Mouse (Mus musculus) forebrain, embryonic 16.5 days (tissue): Measurements from ENCODE around the gene Vmn1r103. TPM values are rescaled to one million over a fixed set of nuclear protein-coding genes. Genes with fewer than 3 reads are reported as not detected.
"Not testable (repeated sequence)": the region's sequence is repeated elsewhere in the genome, so short reads cannot be mapped to it uniquely, and the experiment has no call there.

Experiments used
- ATAC-seq: fragments of 200-750 bp; cut with Nextera tagmentation; 2 replicates; pipeline ENCODE4 v1.8.0; 2017; ENCODE audit warnings: mild to moderate bottlenecking, moderate library complexity
- H3K27ac ChIP-seq: fragments of 300-500 bp; sonication (generic); 2 replicates; pipeline ENCODE4 v1.5.1; 2014; ENCODE audit warnings: low read length, control low read depth
- H3K27me3 ChIP-seq: fragments of 300-500 bp; sonication (generic); replicated peaks from 2 replicates; pipeline ENCODE4 v1.6.1; 2014; ENCODE audit warnings: low read length; ENCODE audit not compliant: control insufficient read depth, insufficient read depth
- H3K36me3 ChIP-seq: fragments of 300-500 bp; sonication (generic); 2 replicates; pipeline ENCODE4 v1.6.1; 2014; ENCODE audit not compliant: control insufficient read depth, insufficient read depth
- H3K4me1 ChIP-seq: fragments of 300-500 bp; sonication (generic); replicated peaks from 2 replicates; pipeline ENCODE4 v1.6.1; 2014; ENCODE audit warnings: low read length; ENCODE audit not compliant: control insufficient read depth, insufficient read depth
- H3K4me2 ChIP-seq: fragments of 300-500 bp; sonication (generic); 2 replicates; pipeline ENCODE4 v1.6.1; 2014; ENCODE audit warnings: mild to moderate bottlenecking, low read length, control low read depth
- H3K4me3 ChIP-seq: fragments of 300-500 bp; sonication (generic); replicated peaks from 2 replicates; pipeline ENCODE4 v1.5.1; 2014; ENCODE audit warnings: mild to moderate bottlenecking, low read length, control low read depth
- H3K9ac ChIP-seq: fragments of 300-500 bp; sonication (generic); replicated peaks from 2 replicates; pipeline ENCODE4 v1.6.1; 2014; ENCODE audit warnings: low read depth, low read length, control low read depth
- H3K9me3 ChIP-seq: fragments of 300-500 bp; sonication (generic); 2 replicates; pipeline ENCODE4 v1.6.1; 2016; ENCODE audit warnings: low read length; ENCODE audit not compliant: control insufficient read depth
- WGBS: fragments of 180-500 bp; shearing (Covaris S2); extraction: QIAGEN DNeasy Blood & Tissue Kit; methylation state at CpG from one replicate; pipeline ENCODE4 v1.1.7; 2014; 5-methylcytosine and 5-hydroxymethylcytosine counted together
- polyA plus RNA-seq: library from polyadenylated mRNA; unstranded; fragments of >200 nt; fragmentation: Nextera tagmentation; extraction: Ambion mirVana; gene quantifications from 2 replicates; pipeline ENCODE4 v1.2.1, GENCODE M21; 2015

Gene Vmn1r103
- polyA plus RNA-seq = not detected in 2 replicates

GRCm38 (mm10) chr7:20510434-20510833 is at the start of gene Vmn1r103:
Vmn1r103 (minus strand) TSS chr7:20510534.
- H3K4me1 ChIP-seq, H3K36me3 ChIP-seq, ATAC-seq, H3K9ac ChIP-seq, H3K27me3 ChIP-seq, H3K4me2 ChIP-seq, H3K9me3 ChIP-seq, H3K27ac ChIP-seq, H3K4me3 ChIP-seq: not testable (repeated sequence)
- no CpG with 5 or more reads among the region's 3 CpGs for WGBS

GRCm38 (mm10) chr7:20545657-20546056 is 35.3 kb upstream of the Vmn1r103 start, which contains the start of gene Gm5726:
Gm5726 (minus strand) TSS chr7:20545757.
- not testable (repeated sequence) for H3K9ac ChIP-seq, H3K36me3 ChIP-seq, H3K4me3 ChIP-seq, H3K27me3 ChIP-seq, ATAC-seq, H3K4me1 ChIP-seq, H3K9me3 ChIP-seq, H3K27ac ChIP-seq, H3K4me2 ChIP-seq
- no CpG with 5 or more reads among the region's 1 CpGs for WGBS

- H3K27me3 ChIP-seq, ATAC-seq, H3K9ac ChIP-seq, H3K36me3 ChIP-seq, H3K27ac ChIP-seq, H3K4me1 ChIP-seq, H3K9me3 ChIP-seq, H3K4me3 ChIP-seq, H3K4me2 ChIP-seq: not testable (repeated sequence)
- WGBS = no CpG with 5 or more reads among the region's 3 CpGs
Observed at GRCm38 (mm10) chr7:20533537-20533936, 23.2 kb upstream of the Vmn1r103 start, which contains the start of gene Vmn1r104. Vmn1r104 (plus strand) TSS chr7:20533837.

DNA sequence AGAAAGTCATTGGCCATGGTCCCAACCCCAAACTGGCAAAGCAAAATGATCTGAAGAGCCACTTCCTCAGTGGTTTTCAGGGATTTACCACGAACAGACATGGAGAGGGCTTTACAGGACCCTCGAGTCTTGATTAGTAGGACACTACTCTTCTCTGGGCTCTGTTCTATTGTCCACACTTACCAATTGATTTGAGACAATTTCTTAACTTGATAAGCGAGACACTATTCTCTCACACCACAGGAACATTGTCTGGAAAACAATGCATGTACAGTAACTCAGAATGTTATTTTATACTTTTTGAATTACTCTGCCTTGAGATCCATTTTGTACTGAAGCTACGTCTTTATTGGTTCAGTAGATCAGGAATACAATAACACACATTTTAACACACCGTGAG is 35.5 kb downstream of the Vmn1r103 start, which contains the start of gene Gm10670:
TSS of gene Gm10670 (minus strand) at position 101 of the 400 bp plus-strand sequence.
- not testable (repeated sequence) for H3K4me3 ChIP-seq, H3K27ac ChIP-seq, H3K27me3 ChIP-seq, ATAC-seq, H3K9me3 ChIP-seq, H3K4me2 ChIP-seq, H3K4me1 ChIP-seq, H3K9ac ChIP-seq, H3K36me3 ChIP-seq
- no CpG with 5 or more reads among the region's 5 CpGs for WGBS

Other genes with a start within 250 kb of the Vmn1r103 start
- gene Gm5890, start 247.7 kb downstream of the Vmn1r103 start, polyA plus RNA-seq = not detected in 2 replicates
- not detected in 2 replicates for gene Gm4133, start 176.5 kb downstream of the Vmn1r103 start, polyA plus RNA-seq
- not detected in 2 replicates for gene Gm5728, start 135.1 kb downstream of the Vmn1r103 start, polyA plus RNA-seq
- gene Vmn1r100, start 92.6 kb downstream of the Vmn1r103 start, polyA plus RNA-seq = not detected in 2 replicates
- not detected in 2 replicates for gene Vmn1r101, start 67.9 kb downstream of the Vmn1r103 start, polyA plus RNA-seq
- not detected in 2 replicates for gene Gm10670, start 35.6 kb downstream of the Vmn1r103 start, polyA plus RNA-seq
- not detected in 2 replicates for gene Vmn1r104, start 23.3 kb upstream of the Vmn1r103 start, polyA plus RNA-seq
- not detected in 2 replicates for gene Gm5726, start 35.2 kb upstream of the Vmn1r103 start, polyA plus RNA-seq
- not detected in 2 replicates for gene Gm4141, start 65.7 kb upstream of the Vmn1r103 start, polyA plus RNA-seq
- gene Gm4513, start 88.5 kb upstream of the Vmn1r103 start, polyA plus RNA-seq = not detected in 2 replicates
- gene Vmn1r107, start 158.4 kb upstream of the Vmn1r103 start, polyA plus RNA-seq = not detected in 2 replicates
- gene Vmn1r111, start 192.7 kb upstream of the Vmn1r103 start, polyA plus RNA-seq = not detected in 2 replicates
- gene Gm10668, start 220.1 kb upstream of the Vmn1r103 start, polyA plus RNA-seq = not detected in 2 replicates